Mouse (Mus musculus) liver, adult 2 months (tissue): Measurements from ENCODE around the gene Snx14.

Source experiments
- CTCF ChIP-seq: fragments of 200-500 bp; IDR thresholded peaks from 2 replicates; pipeline ENCODE4 v1.5.1; 2011; ENCODE audit warnings: low read depth, low read length, control low read depth
- POLR2A ChIP-seq: fragments of 200-500 bp; IDR thresholded peaks from 2 replicates; pipeline ENCODE4 v1.6.1; 2011; ENCODE audit warnings: low read length, control low read depth; ENCODE audit not compliant: insufficient read depth; ENCODE audit errors: extremely low read depth

GRCm38 (mm10) chr9:88368476-88368875, 70.3 kb downstream of the Snx14 start:
- TF ChIP-seq CTCF (no peak), POLR2A (no peak)
